Mouse (Mus musculus) heart, embryonic 11.5 days (tissue): Measurements from ENCODE around the gene Hecw2. TPM values are rescaled to one million over a fixed set of nuclear protein-coding genes. Genes with fewer than 3 reads are reported as not detected.

Source experiments
- ATAC-seq: fragments of 200-750 bp; cut with Nextera tagmentation; replicated peaks from 2 replicates; pipeline ENCODE4 v1.8.0; 2017; ENCODE audit warnings: moderate library complexity; ENCODE audit not compliant: insufficient number of reproducible peaks, low FRiP score, low TSS enrichment
- H3K27ac ChIP-seq: fragments of 300-500 bp; sonication (generic); 2 replicates; pipeline ENCODE4 v1.5.1; 2014; ENCODE audit warnings: mild to moderate bottlenecking, low read depth, low read length
- H3K27me3 ChIP-seq: fragments of 300-500 bp; sonication (generic); 2 replicates; pipeline ENCODE4 v1.6.1; 2014; ENCODE audit warnings: mild to moderate bottlenecking, low read length, mixed read lengths; ENCODE audit not compliant: control insufficient read depth, insufficient read depth
- H3K36me3 ChIP-seq: fragments of 300-500 bp; sonication (generic); 2 replicates; pipeline ENCODE4 v1.6.1; 2014; ENCODE audit warnings: mild to moderate bottlenecking, low read length, moderate library complexity, mixed read lengths; ENCODE audit not compliant: control insufficient read depth, insufficient read depth
- H3K4me1 ChIP-seq: fragments of 300-500 bp; sonication (generic); 2 replicates; pipeline ENCODE4 v1.6.1; 2014; ENCODE audit warnings: low read length; ENCODE audit not compliant: control insufficient read depth, insufficient read depth
- H3K4me2 ChIP-seq: fragments of 300-500 bp; sonication (generic); 2 replicates; pipeline ENCODE4 v1.6.1; 2014; ENCODE audit warnings: mild to moderate bottlenecking, moderate library complexity
- H3K4me3 ChIP-seq: fragments of 300-500 bp; sonication (generic); 2 replicates; pipeline ENCODE4 v1.5.1; 2014; ENCODE audit warnings: low read depth, low read length
- H3K9ac ChIP-seq: fragments of 300-500 bp; sonication (generic); 2 replicates; pipeline ENCODE4 v1.6.1; 2014; ENCODE audit warnings: mild to moderate bottlenecking, low read depth, low read length, moderate library complexity
- H3K9me3 ChIP-seq: fragments of 300-500 bp; sonication (generic); replicated peaks from 2 replicates; pipeline ENCODE4 v1.6.1; 2016; ENCODE audit warnings: low read length; ENCODE audit not compliant: control insufficient read depth
- WGBS: fragments of 180-500 bp; shearing (Covaris S2); extraction: QIAGEN DNeasy Blood & Tissue Kit; methylation state at CpG from one replicate; pipeline ENCODE4 v1.1.7; 2014; ENCODE audit not compliant: insufficient replicate concordance; 5-methylcytosine and 5-hydroxymethylcytosine counted together
- microRNA-seq: library from miRNA; unstranded; fragments of <30 nt; microRNA quantifications from one replicate; pipeline ENCODE4, GENCODE M21; 2016; ENCODE audit warnings: borderline number of aligned reads
- polyA plus RNA-seq: library from polyadenylated mRNA; unstranded; fragments of >200 nt; fragmentation: Nextera tagmentation; extraction: Ambion mirVana; gene quantifications from 2 replicates; pipeline ENCODE4 v1.2.1, GENCODE M21; 2014

Gene Hecw2
- polyA plus RNA-seq, 1 experiment from 2014 or later: 6.5 TPM

DNA sequence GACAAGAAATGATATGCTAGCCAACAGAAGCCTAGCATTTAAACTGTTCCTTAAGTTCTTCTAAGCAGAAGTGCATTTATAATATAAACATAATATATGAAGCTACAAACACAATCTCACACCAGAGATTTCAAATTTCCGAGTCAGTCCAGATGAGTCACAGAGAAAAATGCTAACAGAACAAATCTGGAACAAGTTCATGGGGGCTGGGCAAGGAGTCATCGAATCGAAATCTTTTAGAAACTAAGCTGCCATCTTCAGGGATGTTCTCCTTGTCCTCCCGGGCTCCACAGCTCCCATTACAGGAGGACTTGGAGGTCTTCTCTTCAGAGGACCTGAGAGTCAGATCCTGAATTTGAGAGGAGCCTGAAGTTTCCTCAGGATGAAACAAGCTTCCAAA, 437.7 kb downstream of the Hecw2 start:
- no peaks in the 10 kb centered on the region for H3K9me3 ChIP-seq
- no peak overlapping the region for H3K4me3 ChIP-seq
- no peak overlapping the region for H3K27ac ChIP-seq
- H3K27me3 ChIP-seq: no peaks in the 10 kb centered on the region
- H3K9ac ChIP-seq: no peak overlapping the region
- H3K36me3 ChIP-seq: peaks cover 3% of the 10 kb centered on the region
- no peak overlapping the region for H3K4me2 ChIP-seq
- ATAC-seq: no peak
- 90% methylated on average over 4 of the region's 4 CpGs for WGBS
- no peaks in the 10 kb centered on the region for H3K4me1 ChIP-seq

Small RNAs within 50 kb of the gene (microRNA-seq; reads per million reads assigned to microRNA genes)
- not detected for gene Mir7681

Other genes with a start within 250 kb of the Hecw2 start
- gene Ccdc150, start 55.5 kb upstream of the Hecw2 start, polyA plus RNA-seq: 0.34 and 0.56 TPM in 2 replicates
- 21.9 and 22.4 TPM in 2 replicates for gene Gtf3c3, start 243.8 kb upstream of the Hecw2 start, polyA plus RNA-seq